Mouse (Mus musculus) left cerebral cortex, postnatal 4 days (tissue): ENCODE data around the gene Jpt2. TPM values are rescaled to one million over a fixed set of nuclear protein-coding genes. Genes with fewer than 3 reads are reported as not detected.

Experiments
- DNase-seq: peaks from one replicate; pipeline ENCODE4 v3.0.0-alpha.2; 2022
- intact Hi-C: fragments of 180-260 bp; cut with DNase I; formaldehyde crosslinking; loops from one replicate; pipeline ENCODE4 v1.15.1; 2025
- total RNA-seq, 2 experiments: library from RNA; stranded (reverse); gene quantifications; 2 replicates each; pipeline ENCODE4 v1.2.3; 2021

Jpt2 gene
- total RNA-seq, 2 experiments from 2014 or later: 31.5 to 37.2 TPM

- intact Hi-C loops: no loop called here
- DNase-seq: no peak
Measured at GRCm38 (mm10) chr17:24888862-24889261, 71.6 kb downstream of the Jpt2 start.

Other genes with a start within 250 kb of the Jpt2 start
- not detected for gene Rnf151, start 242.6 kb downstream of the Jpt2 start, total RNA-seq
- gene Rps2, start 242.6 kb downstream of the Jpt2 start, total RNA-seq: 100 to 1,000 TPM; 619 to 676 TPM
- 100 to 1,000 TPM; 130 to 145 TPM for gene Ndufb10, start 236.2 kb downstream of the Jpt2 start, total RNA-seq
- not detected for gene Rpl3l, start 232.9 kb downstream of the Jpt2 start, total RNA-seq
- gene Msrb1, start 224.0 kb downstream of the Jpt2 start, total RNA-seq: 10 to 100 TPM; 36.6 to 42.7 TPM
- gene Hs3st6, start 207.7 kb downstream of the Jpt2 start, total RNA-seq: not detected
- gene Meiob, start 156.4 kb downstream of the Jpt2 start, total RNA-seq: not detected
- gene Hagh, start 120.5 kb downstream of the Jpt2 start, total RNA-seq: 10 to 100 TPM; 48.0 to 50.0 TPM
- 10 to 100 TPM; 13.1 to 13.8 TPM for gene Fahd1, start 110.3 kb downstream of the Jpt2 start, total RNA-seq
- gene Igfals, start 94.7 kb downstream of the Jpt2 start, total RNA-seq: under 1 TPM in 1 of 2 experiments, not detected in 1; 0.22 TPM
- 10 to 100 TPM; 35.9 to 39.3 TPM for gene Nubp2, start 74.3 kb downstream of the Jpt2 start, total RNA-seq
- 10 to 100 TPM; 43.6 to 46.0 TPM for gene Spsb3, start 74.0 kb downstream of the Jpt2 start, total RNA-seq
- gene Eme2, start 65.6 kb downstream of the Jpt2 start, total RNA-seq: 10 to 100 TPM; 36.2 to 36.4 TPM
- 10 to 100 TPM; 48.9 to 50.0 TPM for gene Mrps34, start 65.6 kb downstream of the Jpt2 start, total RNA-seq
- gene Nme3, start 64.2 kb downstream of the Jpt2 start, total RNA-seq: 10 to 100 TPM; 38.7 to 43.0 TPM
- gene Mapk8ip3, start 23.7 kb downstream of the Jpt2 start, total RNA-seq: 100 to 1,000 TPM; 255 to 270 TPM
- gene Cramp1l, start 55.1 kb upstream of the Jpt2 start, total RNA-seq: 10 to 100 TPM; 27.7 to 29.0 TPM
- 10 to 100 TPM; 29.9 to 32.2 TPM for gene Ift140, start 55.4 kb upstream of the Jpt2 start, total RNA-seq
- 1 to 10 TPM; 5.4 to 6.7 TPM for gene Tmem204, start 122.9 kb upstream of the Jpt2 start, total RNA-seq
- gene Telo2, start 155.3 kb upstream of the Jpt2 start, total RNA-seq: 10 to 100 TPM; 58.3 to 59.3 TPM
- gene Ptx4, start 160.1 kb upstream of the Jpt2 start, total RNA-seq: under 1 TPM; 0.32 to 0.34 TPM
- gene Clcn7, start 172.7 kb upstream of the Jpt2 start, total RNA-seq: 10 to 100 TPM; 40.9 to 42.5 TPM
- under 1 TPM in 1 of 2 experiments, not detected in 1; 0.16 TPM for gene Ccdc154, start 201.8 kb upstream of the Jpt2 start, total RNA-seq
- gene Gm38655, start 214.8 kb upstream of the Jpt2 start, total RNA-seq: not detected
- 10 to 100 TPM; 16.8 to 18.6 TPM for gene BC003965, start 223.9 kb upstream of the Jpt2 start, total RNA-seq
- 10 to 100 TPM; 23.5 to 26.9 TPM for gene Unkl, start 227.7 kb upstream of the Jpt2 start, total RNA-seq